Mouse (Mus musculus): Measurements from ENCODE around the gene Txk. TPM values are rescaled to one million over a fixed set of nuclear protein-coding genes. Genes with fewer than 3 reads are reported as not detected.

Gene Txk
- polyA plus RNA-seq, 1 experiment from 2014 or later: not detected

GRCm38 (mm10) chr5:72758925-72759924 is 6.6 kb upstream of the Txk start:
- Histone ChIP-seq H3K4me2 (ENCODE audit: low read depth, low read length, severe bottlenecking) (no peak overlapping the region), H3K36me3 (ENCODE audit: control insufficient read depth, insufficient read depth, low read length) (no peaks in the 10 kb centered on the region), H3K9ac (ENCODE audit: low read length) (no peak overlapping the region), H3K4me1 (replicated peaks; ENCODE audit: control insufficient read depth, insufficient read depth, low read length) (no peaks in the 10 kb centered on the region), H3K27me3 (ENCODE audit: control insufficient read depth, insufficient read depth, low read length) (no peaks in the 10 kb centered on the region), H3K9me3 (ENCODE audit: control insufficient read depth, low read length) (no peaks in the 10 kb centered on the region), H3K4me3 (ENCODE audit: low read depth, low read length) (no peak overlapping the region), H3K27ac (ENCODE audit: low read depth, low read length) (no peak overlapping the region)
- WGBS: 78% methylated on average over 13 of the region's 13 CpGs
- DNase-seq (ENCODE audit: low spot score): no peak
- ATAC-seq (replicated peaks; ENCODE audit: low FRiP score): 0 out of 2 replicates have a peak, but pooled peaks have one; percentile 33

DNA sequence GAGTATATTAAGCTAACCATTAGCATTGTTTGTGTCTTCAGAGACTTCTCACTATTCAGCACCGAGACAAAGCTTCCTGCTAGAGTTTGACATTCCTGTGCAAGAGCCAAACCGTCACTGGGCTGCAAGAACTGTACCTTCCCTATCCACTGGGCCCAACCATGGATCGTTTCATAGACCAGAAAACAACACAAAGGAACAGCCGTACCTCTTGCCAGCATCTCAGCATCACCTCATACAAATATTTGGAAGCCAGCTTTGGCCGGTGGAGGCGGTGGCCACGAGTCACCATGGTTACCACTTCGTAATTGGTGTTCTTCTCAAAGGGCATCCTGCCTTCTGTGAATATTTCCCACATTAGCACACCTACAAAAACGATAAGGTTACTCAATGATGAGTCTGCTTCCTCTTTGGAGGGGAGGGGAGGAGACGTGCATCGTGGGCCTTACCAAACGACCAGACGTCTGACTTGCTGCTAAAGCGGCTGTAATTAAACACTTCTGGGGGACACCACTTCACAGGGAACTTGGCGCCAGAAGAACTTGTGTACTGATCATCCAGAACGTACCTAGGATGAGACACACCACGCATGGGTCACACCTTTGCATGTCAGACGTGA is 4.7 kb upstream of the Txk start:
- no peak for ATAC-seq (replicated peaks; ENCODE audit: low FRiP score)
- Histone ChIP-seq H3K9ac (ENCODE audit: low read length) (no peak overlapping the region), H3K4me2 (ENCODE audit: low read depth, low read length, severe bottlenecking) (no peak overlapping the region), H3K36me3 (ENCODE audit: control insufficient read depth, insufficient read depth, low read length) (no peaks in the 10 kb centered on the region), H3K4me1 (replicated peaks; ENCODE audit: control insufficient read depth, insufficient read depth, low read length) (no peaks in the 10 kb centered on the region), H3K4me3 (ENCODE audit: low read depth, low read length) (no peak overlapping the region), H3K27me3 (ENCODE audit: control insufficient read depth, insufficient read depth, low read length) (no peaks in the 10 kb centered on the region), H3K9me3 (ENCODE audit: control insufficient read depth, low read length) (no peaks in the 10 kb centered on the region), H3K27ac (ENCODE audit: low read depth, low read length) (no peak overlapping the region)
- DNase-seq (ENCODE audit: low spot score): no peak
- 82% methylated on average over 18 of the region's 18 CpGs for WGBS

- H3K27ac ChIP-seq (ENCODE audit: low read depth, low read length): no peak overlapping the region
- H3K36me3 ChIP-seq (ENCODE audit: control insufficient read depth, insufficient read depth, low read length): no peaks in the 10 kb centered on the region
- DNase-seq (ENCODE audit: low spot score) (peak; percentile 39), ATAC-seq (replicated peaks; ENCODE audit: low FRiP score) (no peak)
- no peaks in the 10 kb centered on the region for H3K4me1 ChIP-seq (replicated peaks; ENCODE audit: control insufficient read depth, insufficient read depth, low read length)
- H3K9me3 ChIP-seq (ENCODE audit: control insufficient read depth, low read length): no peaks in the 10 kb centered on the region
- H3K4me2 ChIP-seq (ENCODE audit: low read depth, low read length, severe bottlenecking): no peak overlapping the region
- 88% methylated on average over 8 of the region's 8 CpGs for WGBS
- H3K4me3 ChIP-seq (ENCODE audit: low read depth, low read length): no peak overlapping the region
- no peaks in the 10 kb centered on the region for H3K27me3 ChIP-seq (ENCODE audit: control insufficient read depth, insufficient read depth, low read length)
- no peak overlapping the region for H3K9ac ChIP-seq (ENCODE audit: low read length)
These were observed 3.4 kb upstream of the Txk start for GRCm38 (mm10) chr5:72755941-72756340.

GRCm38 (mm10) chr5:72755035-72755434 is 2.5 kb upstream of the Txk start:
- no peak overlapping the region for H3K27ac ChIP-seq (ENCODE audit: low read depth, low read length)
- H3K36me3 ChIP-seq (ENCODE audit: control insufficient read depth, insufficient read depth, low read length): no peaks in the 10 kb centered on the region
- H3K4me1 ChIP-seq (replicated peaks; ENCODE audit: control insufficient read depth, insufficient read depth, low read length): no peaks in the 10 kb centered on the region
- H3K4me2 ChIP-seq (ENCODE audit: low read depth, low read length, severe bottlenecking): no peak overlapping the region
- DNase-seq (ENCODE audit: low spot score): no peak
- H3K9me3 ChIP-seq (ENCODE audit: control insufficient read depth, low read length): no peaks in the 10 kb centered on the region
- no peaks in the 10 kb centered on the region for H3K27me3 ChIP-seq (ENCODE audit: control insufficient read depth, insufficient read depth, low read length)
- H3K4me3 ChIP-seq (ENCODE audit: low read depth, low read length): no peak overlapping the region
- WGBS: 77% methylated on average over 2 of the region's 2 CpGs
- ATAC-seq (replicated peaks; ENCODE audit: low FRiP score): no peak
- H3K9ac ChIP-seq (ENCODE audit: low read length): no peak overlapping the region

DNA sequence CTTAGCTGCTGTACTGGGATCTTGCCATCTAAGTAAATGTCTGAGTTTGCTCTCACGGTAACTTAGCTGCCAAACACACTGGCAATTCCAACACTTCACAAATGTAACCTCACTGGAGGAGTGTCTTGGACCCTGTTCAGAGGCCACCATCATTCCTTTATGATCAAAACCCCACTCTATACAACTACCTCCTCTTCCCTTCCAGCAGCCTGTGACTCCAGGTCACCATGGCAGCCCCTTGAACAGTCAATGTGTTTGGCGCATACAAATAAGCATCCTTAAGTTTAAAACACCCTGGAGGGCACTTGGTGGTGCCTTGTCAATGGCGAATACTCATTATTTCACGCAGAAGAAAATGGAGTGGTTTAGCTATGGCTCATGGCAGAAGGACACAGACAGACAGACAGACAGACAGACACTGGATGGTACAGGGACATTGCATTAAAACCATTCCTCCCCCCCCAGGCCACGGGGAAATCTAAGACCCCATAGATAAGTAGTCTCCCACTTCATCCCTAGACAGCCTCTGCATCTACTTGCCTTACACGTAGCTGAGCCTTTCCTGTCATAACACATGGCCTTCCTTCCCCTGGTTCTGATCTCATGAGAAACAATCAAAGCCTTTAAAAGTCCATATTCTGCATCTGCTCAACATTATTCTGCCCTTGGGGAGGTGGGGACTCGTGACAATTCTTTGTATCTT is 1.4 kb downstream of the Txk start:
- DNase-seq (ENCODE audit: low spot score) (peak; percentile 14), ATAC-seq (replicated peaks; ENCODE audit: low FRiP score) (no peak)
- Histone ChIP-seq H3K27me3 (ENCODE audit: control insufficient read depth, insufficient read depth, low read length) (no peaks in the 10 kb centered on the region), H3K4me2 (ENCODE audit: low read depth, low read length, severe bottlenecking) (no peak overlapping the region), H3K9ac (ENCODE audit: low read length) (no peak overlapping the region), H3K4me3 (ENCODE audit: low read depth, low read length) (no peak overlapping the region), H3K4me1 (replicated peaks; ENCODE audit: control insufficient read depth, insufficient read depth, low read length) (no peaks in the 10 kb centered on the region), H3K27ac (ENCODE audit: low read depth, low read length) (no peak overlapping the region), H3K9me3 (ENCODE audit: control insufficient read depth, low read length) (no peaks in the 10 kb centered on the region), H3K36me3 (ENCODE audit: control insufficient read depth, insufficient read depth, low read length) (no peaks in the 10 kb centered on the region)
- 90% methylated on average over 7 of the region's 7 CpGs for WGBS

GRCm38 (mm10) chr5:72750226-72750625 is 2.4 kb downstream of the Txk start:
- Histone ChIP-seq H3K27me3 (ENCODE audit: control insufficient read depth, insufficient read depth, low read length) (no peaks in the 10 kb centered on the region), H3K36me3 (ENCODE audit: control insufficient read depth, insufficient read depth, low read length) (no peaks in the 10 kb centered on the region), H3K4me2 (ENCODE audit: low read depth, low read length, severe bottlenecking) (no peak overlapping the region), H3K9me3 (ENCODE audit: control insufficient read depth, low read length) (no peaks in the 10 kb centered on the region), H3K4me1 (replicated peaks; ENCODE audit: control insufficient read depth, insufficient read depth, low read length) (no peaks in the 10 kb centered on the region), H3K4me3 (ENCODE audit: low read depth, low read length) (no peak overlapping the region), H3K27ac (ENCODE audit: low read depth, low read length) (no peak overlapping the region), H3K9ac (ENCODE audit: low read length) (no peak overlapping the region)
- no peak for DNase-seq (ENCODE audit: low spot score)
- 83% methylated on average over 5 of the region's 5 CpGs for WGBS
- no peak for ATAC-seq (replicated peaks; ENCODE audit: low FRiP score)

DNA sequence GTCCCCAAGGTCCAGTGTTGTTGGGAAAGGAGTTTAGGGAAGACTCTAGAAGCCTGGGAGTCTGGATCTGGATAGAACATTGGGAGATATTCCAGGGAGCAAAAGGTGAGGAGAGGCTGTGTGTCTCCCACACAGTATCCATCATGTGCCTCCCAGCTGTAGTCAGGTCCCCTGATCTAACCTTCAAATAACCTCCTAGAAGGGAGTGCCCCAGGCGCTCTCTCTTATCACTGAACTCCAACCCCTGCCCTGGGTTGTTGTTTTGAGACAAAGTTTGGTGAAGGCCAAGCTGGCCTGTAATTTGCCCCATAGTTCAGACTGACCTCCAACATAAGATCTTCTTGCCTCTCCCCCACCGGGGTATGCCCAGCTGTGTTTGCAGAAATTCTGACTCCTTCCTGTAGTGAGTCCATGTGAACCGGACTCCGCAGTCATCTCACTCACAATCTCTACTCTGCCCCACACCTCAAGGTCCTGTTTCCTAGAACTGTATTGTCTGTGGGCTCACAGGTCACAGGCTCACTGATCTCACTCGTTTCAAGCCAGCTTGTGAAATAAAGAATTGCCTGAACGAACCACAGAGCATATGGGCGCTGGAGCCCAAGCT is 3.8 kb downstream of the Txk start:
- ATAC-seq (replicated peaks; ENCODE audit: low FRiP score): no peak
- Histone ChIP-seq H3K4me2 (ENCODE audit: low read depth, low read length, severe bottlenecking) (no peak overlapping the region), H3K27me3 (ENCODE audit: control insufficient read depth, insufficient read depth, low read length) (no peaks in the 10 kb centered on the region), H3K9ac (ENCODE audit: low read length) (no peak overlapping the region), H3K4me3 (ENCODE audit: low read depth, low read length) (no peak overlapping the region), H3K36me3 (ENCODE audit: control insufficient read depth, insufficient read depth, low read length) (no peaks in the 10 kb centered on the region), H3K4me1 (replicated peaks; ENCODE audit: control insufficient read depth, insufficient read depth, low read length) (no peaks in the 10 kb centered on the region), H3K27ac (ENCODE audit: low read depth, low read length) (no peak overlapping the region), H3K9me3 (ENCODE audit: control insufficient read depth, low read length) (no peaks in the 10 kb centered on the region)
- 82% methylated on average over 7 of the region's 7 CpGs for whole genome bisulfite sequencing
- no peak for DNase-seq (ENCODE audit: low spot score)

GRCm38 (mm10) chr5:72747384-72747783 is 5.2 kb downstream of the Txk start:
- no peak overlapping the region for H3K9ac ChIP-seq (ENCODE audit: low read length)
- no peaks in the 10 kb centered on the region for H3K27me3 ChIP-seq (ENCODE audit: control insufficient read depth, insufficient read depth, low read length)
- H3K4me1 ChIP-seq (replicated peaks; ENCODE audit: control insufficient read depth, insufficient read depth, low read length): no peaks in the 10 kb centered on the region
- H3K36me3 ChIP-seq (ENCODE audit: control insufficient read depth, insufficient read depth, low read length): no peaks in the 10 kb centered on the region
- no peak overlapping the region for H3K4me2 ChIP-seq (ENCODE audit: low read depth, low read length, severe bottlenecking)
- WGBS: 86% methylated on average over 4 of the region's 4 CpGs
- ATAC-seq (replicated peaks; ENCODE audit: low FRiP score) (no peak), DNase-seq (ENCODE audit: low spot score) (no peak)
- H3K9me3 ChIP-seq (ENCODE audit: control insufficient read depth, low read length): no peaks in the 10 kb centered on the region
- H3K27ac ChIP-seq (ENCODE audit: low read depth, low read length): no peak overlapping the region
- no peak overlapping the region for H3K4me3 ChIP-seq (ENCODE audit: low read depth, low read length)
